ENCODE assay signal across 9 mouse cellular contexts in genomic region chr13:32866484-32866883, GRCm38 (mm10). TPM values are rescaled to one million over a fixed set of nuclear protein-coding genes. Genes with fewer than 3 reads are reported as not detected.
DNase-seq lines count a peak whose midpoint lies in the region; ATAC-seq and TF ChIP-seq lines count a peak whose summit lies in the region.
"Had no signal": no experiment of that assay in that cellular context is flagged by ENCODE, and none has a peak within 500 bp of the region (broad histone marks: within the 10 kb centered on the region; RNA-seq: fewer than 3 reads in every experiment).

No protein-coding gene starts in this region.

- peak; percentile 83 for DNase-seq in MEL (ENCODE audit: low read depth, low spot score)
- DNase-seq in c-Kit-positive CD71-positive TER-119-positive erythroid progenitor cells, embryonic 14.5 days (ENCODE audit: low spot score) = peak; percentile 56
- DNase-seq in layer of hippocampus, postnatal 10 days (ENCODE audit: low spot score in 2 of 2) = peak; percentile 65 to 79
- DNase-seq in lung, postnatal 4 days = peak; percentile 65 to 72
- DNase-seq in right cerebral cortex, postnatal 10 days (ENCODE audit: low spot score in 2 of 2) = peak; percentile 74 to 84
- DNase-seq in urinary bladder, postnatal 14 days (ENCODE audit: low spot score) = peak; percentile 74

- TF ChIP-seq POLR2A in MEL (IDR thresholded peaks at IDR 0.05; ENCODE audit: control insufficient read depth in 1 of 2, insufficient read depth in 1 of 2, low read depth in 1 of 2, low read length in 2 of 2, poor library complexity in 1 of 2) = no peak

- TF ChIP-seq CTCF in MEL (IDR thresholded peaks at IDR 0.05 in 2 of 3, conservative IDR thresholded peaks at IDR 0.05 in 1 of 3; ENCODE audit: control insufficient read depth in 1 of 3, insufficient read depth in 1 of 3, low read depth in 2 of 3, low read length in 3 of 3, poor library complexity in 1 of 3, severe bottlenecking in 1 of 3) = peak; percentile 83 to 91 (median 83)

- peak; percentile 74; the same call in 1 of the 2 replicates for ATAC-seq in forebrain, embryonic 15.5 days (replicated peaks)
- ATAC-seq in hindbrain, embryonic 13.5 days (ENCODE audit: low FRiP score) = peak; percentile 85

- H3K9ac ChIP-seq in MEL (ENCODE audit: control insufficient read depth, low read depth, low read length, poor library complexity, severe bottlenecking) = no peak overlapping the region
- no peak overlapping the region for H3K9ac ChIP-seq in forebrain, embryonic 15.5 days (replicated peaks)
- H3K9ac ChIP-seq in hindbrain, embryonic 13.5 days = no peak overlapping the region

- no peak overlapping the region for H3K27ac ChIP-seq in MEL (ENCODE audit: control insufficient read depth, low read depth, low read length)
- H3K27ac ChIP-seq in forebrain, embryonic 15.5 days (replicated peaks) = no peak overlapping the region
- H3K27ac ChIP-seq in hindbrain, embryonic 13.5 days = no peak overlapping the region

- H3K9me3 ChIP-seq in MEL (replicated peaks; ENCODE audit: insufficient read depth, low read length) = no peaks in the 10 kb centered on the region
- no peaks in the 10 kb centered on the region for H3K9me3 ChIP-seq in forebrain, embryonic 15.5 days
- H3K9me3 ChIP-seq in hindbrain, embryonic 13.5 days = no peaks in the 10 kb centered on the region

- no peaks in the 10 kb centered on the region; a peak in 1 of 4 replicates for H3K27me3 ChIP-seq in MEL (ENCODE audit: control insufficient read depth in 1 of 2, insufficient read depth in 2 of 2, low read length in 2 of 2)
- no peaks in the 10 kb centered on the region for H3K27me3 ChIP-seq in forebrain, embryonic 15.5 days
- H3K27me3 ChIP-seq in hindbrain, embryonic 13.5 days = no peaks in the 10 kb centered on the region

- no peaks in the 10 kb centered on the region for H3K36me3 ChIP-seq in MEL (ENCODE audit: control insufficient read depth in 1 of 2, insufficient read depth in 2 of 2, low read length in 2 of 2)
- no peaks in the 10 kb centered on the region for H3K36me3 ChIP-seq in forebrain, embryonic 15.5 days
- H3K36me3 ChIP-seq in hindbrain, embryonic 13.5 days = no peaks in the 10 kb centered on the region

- WGBS in forebrain, embryonic 15.5 days = 8% methylated on average over 9 of the region's 9 CpGs
- WGBS in hindbrain, embryonic 13.5 days = 9% methylated on average over 9 of the region's 9 CpGs

- no peak overlapping the region for H3K4me2 ChIP-seq in forebrain, embryonic 15.5 days (replicated peaks)
- H3K4me2 ChIP-seq in hindbrain, embryonic 13.5 days = no peak overlapping the region

- TF ChIP-seq EP300 in MEL (IDR thresholded peaks at IDR 0.05; ENCODE audit: low read depth in 1 of 2, low read length in 2 of 2) = no peak

- no peaks in the 10 kb centered on the region for H3K79me2 ChIP-seq in MEL (ENCODE audit: control insufficient read depth, insufficient read depth, low read length, poor library complexity)

- H3K4me3 ChIP-seq in MEL (ENCODE audit: control insufficient read depth in 1 of 2, insufficient read depth in 1 of 2, low read depth in 2 of 2, low read length in 2 of 2) = no peak overlapping the region
- H3K4me3 ChIP-seq in forebrain, embryonic 15.5 days = no peak overlapping the region
- no peak overlapping the region for H3K4me3 ChIP-seq in hindbrain, embryonic 13.5 days

- peaks cover 0 to 4% of the 10 kb centered on the region in 2 experiments; a peak in 2 of 4 replicates for H3K4me1 ChIP-seq in MEL (ENCODE audit: control insufficient read depth in 1 of 2, insufficient read depth in 2 of 2, low read length in 2 of 2)
- no peaks in the 10 kb centered on the region for H3K4me1 ChIP-seq in forebrain, embryonic 15.5 days
- H3K4me1 ChIP-seq in hindbrain, embryonic 13.5 days (replicated peaks) = no peaks in the 10 kb centered on the region

- TF ChIP-seq RAD21 in MEL (IDR thresholded peaks at IDR 0.05; ENCODE audit: low read depth, low read length) = peak; percentile 68

TF ChIP-seq in MEL, 35 proteins besides CTCF, POLR2A, EP300 and RAD21:
- TF ChIP-seq MYC (IDR thresholded peaks at IDR 0.05; ENCODE audit: low read depth, low read length) (0 out of 2 replicates have a peak, but pooled peaks have one; percentile 30), TBP (IDR thresholded peaks at IDR 0.05; ENCODE audit: low read depth, low read length) (no peak), SMC3 (IDR thresholded peaks at IDR 0.05; ENCODE audit: low read depth, low read length) (peak; percentile 67)

RNA-seq across cellular contexts. Expression of gene Serpinb1a, which starts 15.5 kb away (rescaled TPM):
- total RNA-seq in MEL (2012; rRNA removed) = 2.7 and 3.6 TPM in 2 replicates
- polyA plus RNA-seq in MEL (2012; ENCODE audit: insufficient read depth in 1 of 2, insufficient read length in 2 of 2, low read depth in 1 of 2, low replicate concordance in 2 of 2, missing spikeins in 1 of 2) = 1 to 10 TPM in 1 of 2 experiments, not detected in 1; 6.8 TPM
- 0.67 and 1.6 TPM in 2 replicates for polyA plus RNA-seq in forebrain, embryonic 15.5 days (2015; fragmentation: Nextera tagmentation; extraction: Ambion mirVana)
- polyA plus RNA-seq in hindbrain, embryonic 13.5 days (2015; fragmentation: Nextera tagmentation; extraction: Ambion mirVana) = 1.2 and 1.4 TPM in 2 replicates
- under 1 TPM; 0.40 to 0.62 TPM for total RNA-seq in layer of hippocampus, postnatal 10 days (2021)

RNA-seq across cellular contexts. Expression of gene Serpinb1c, which starts 31.5 kb away (rescaled TPM):
- total RNA-seq in MEL (2012; rRNA removed) = not detected in 2 replicates
- polyA plus RNA-seq in MEL (2012; ENCODE audit: insufficient read depth in 1 of 2, insufficient read length in 2 of 2, low read depth in 1 of 2, low replicate concordance in 2 of 2, missing spikeins in 1 of 2) = not detected
- polyA plus RNA-seq in forebrain, embryonic 15.5 days (2015; fragmentation: Nextera tagmentation; extraction: Ambion mirVana) = not detected in 2 replicates
- not detected in 2 replicates for polyA plus RNA-seq in hindbrain, embryonic 13.5 days (2015; fragmentation: Nextera tagmentation; extraction: Ambion mirVana)
- total RNA-seq in layer of hippocampus, postnatal 10 days (2021) = under 1 TPM in 1 of 2 experiments, not detected in 1; 0.36 TPM
- polyA plus RNA-seq: liver, embryonic 16.5 days had no signal
